Mouse (Mus musculus): ENCODE results near the gene Lsm5.

Gene Lsm5

DNA sequence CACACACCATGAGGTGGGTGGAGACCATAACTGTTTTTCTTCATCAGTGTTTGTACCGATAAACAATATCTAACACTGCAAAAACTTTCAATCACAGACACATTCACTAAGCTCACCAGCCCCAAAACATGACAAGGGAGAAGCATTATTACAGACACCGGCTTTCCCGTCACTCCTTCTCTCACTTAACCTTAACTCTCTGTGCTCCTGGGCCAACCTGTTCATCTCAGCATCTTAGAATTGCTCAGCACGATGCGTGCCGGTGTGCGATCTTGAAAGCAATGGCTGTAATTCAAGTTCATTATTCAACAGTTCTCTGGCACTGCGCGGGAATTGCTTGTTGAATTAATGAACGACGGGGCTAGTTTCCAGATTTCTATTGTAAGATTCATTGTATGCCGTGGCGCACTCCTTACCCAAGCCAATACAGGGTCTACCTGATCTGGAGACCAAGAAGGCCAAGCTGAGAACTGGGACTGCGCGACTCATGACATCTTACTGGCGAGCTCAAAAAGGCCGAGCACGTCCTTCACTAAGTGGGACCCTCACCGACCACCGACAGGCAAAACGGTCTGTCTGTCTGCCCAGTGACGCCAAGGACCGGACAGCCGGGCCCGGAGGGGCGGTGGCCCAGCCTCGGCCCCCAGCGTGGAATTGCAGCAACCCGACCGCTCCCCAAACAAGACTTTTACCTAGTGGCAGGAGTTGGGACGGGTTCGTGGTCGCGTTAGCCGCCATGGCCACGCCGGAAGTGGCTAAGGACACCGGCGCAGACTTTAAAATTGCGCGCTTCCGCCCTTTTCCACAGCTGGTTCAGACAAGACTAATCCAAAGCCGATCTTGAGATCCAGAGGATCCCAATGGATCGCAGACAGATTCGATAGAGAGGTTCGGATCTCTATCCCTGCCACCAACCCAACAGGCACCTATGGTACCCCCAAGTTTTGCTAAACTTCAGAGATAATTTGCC is at the start of gene Lsm5:
Lsm5 (minus strand) TSS at position 780 of the 970 bp plus-strand sequence.
- DNase-seq = peak; percentile 96

DNA sequence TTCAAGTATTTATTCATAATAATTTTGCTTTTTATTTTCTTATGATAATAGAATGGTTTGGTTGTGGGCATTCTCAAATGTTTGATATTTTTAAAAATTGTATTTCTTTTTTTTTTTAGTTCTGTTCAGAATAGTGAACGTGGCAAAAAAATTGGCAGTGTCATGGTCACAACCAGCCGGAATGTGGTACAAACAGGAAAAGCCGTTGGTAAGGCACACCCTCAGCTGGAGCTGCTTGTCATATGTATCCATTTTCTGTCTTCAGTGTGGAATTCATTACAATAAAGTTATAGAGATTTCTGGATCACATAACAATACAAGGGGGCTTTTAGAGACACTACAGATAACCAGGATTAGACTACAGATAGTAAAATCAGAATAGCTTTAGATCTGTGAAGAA is 49.2 kb upstream of the Lsm5 start:
- no peak for DNase-seq

DNA sequence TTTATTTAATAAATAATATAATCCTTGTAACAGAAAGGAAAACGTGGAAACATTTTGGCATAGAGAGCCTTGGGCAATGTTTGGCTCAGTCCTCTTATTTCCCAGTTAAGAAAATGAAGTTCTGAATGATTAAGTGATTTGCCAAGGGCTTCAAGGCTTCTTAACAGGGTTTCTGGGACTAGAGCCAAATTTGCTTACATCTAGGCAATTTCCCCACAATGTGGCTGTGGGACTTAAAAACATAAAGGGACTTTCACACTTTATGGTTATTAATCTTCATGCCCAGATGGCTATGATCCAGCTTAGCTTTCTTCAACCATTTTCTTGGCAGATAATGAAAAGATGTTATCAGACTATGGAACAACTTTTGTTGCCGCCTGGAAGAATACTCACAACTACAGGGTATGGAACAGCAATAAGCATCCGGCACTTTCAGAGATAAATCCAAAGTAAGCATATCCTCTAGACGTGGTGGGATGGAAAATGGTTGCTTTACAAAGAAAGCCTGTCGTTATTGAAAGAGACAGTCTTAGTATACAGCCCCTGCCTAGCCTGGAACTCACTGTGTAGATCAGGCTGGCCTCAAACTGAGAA is 41.5 kb upstream of the Lsm5 start:
- peak; percentile 38 for DNase-seq

DNA sequence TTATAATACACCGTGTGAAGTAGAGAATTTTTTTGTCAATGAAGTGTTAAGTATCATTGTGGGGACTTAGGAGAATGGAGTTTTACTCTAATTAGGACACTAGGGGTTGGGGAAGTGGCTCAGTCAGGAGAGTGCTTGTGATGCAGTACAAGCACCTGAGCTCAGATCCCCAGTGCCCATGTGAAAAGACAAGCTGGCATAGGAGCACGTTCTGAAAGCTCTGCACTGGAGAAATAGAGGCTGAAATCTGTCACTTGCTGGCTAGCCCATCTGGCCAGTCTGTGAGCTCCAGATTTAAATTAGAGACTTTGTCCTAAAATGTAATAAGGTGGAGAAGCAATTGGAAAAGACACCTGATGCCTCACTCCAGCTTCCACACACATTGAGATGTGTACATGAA is 28.0 kb upstream of the Lsm5 start:
- no peak for DNase-seq

- peak; percentile 43 for DNase-seq
Observed at GRCm38 (mm10) chr6:56720877-56721276, 16.4 kb upstream of the Lsm5 start.

DNA sequence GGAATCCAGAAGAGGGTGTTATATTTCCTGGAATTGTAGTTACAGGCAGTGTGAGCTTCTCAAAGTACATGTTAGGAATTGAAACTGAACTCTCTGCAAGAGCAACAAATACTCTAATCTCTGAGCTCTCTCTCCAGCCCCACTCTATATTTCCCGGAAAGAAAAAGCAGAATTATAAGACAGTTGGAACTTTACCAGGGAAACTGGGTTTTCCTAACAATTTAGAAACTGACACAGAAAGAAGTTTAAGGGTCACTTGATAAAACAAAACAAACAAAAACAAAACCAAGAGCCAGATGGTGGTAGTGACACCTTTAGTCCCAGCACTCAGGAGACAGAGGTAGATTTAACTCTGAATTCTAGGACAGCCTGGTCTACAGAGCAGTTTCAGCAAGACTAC is 14.6 kb upstream of the Lsm5 start:
- DNase-seq = no peak

- DNase-seq = peak; percentile 80
Observed at GRCm38 (mm10) chr6:56715270-56715666, 10.8 kb upstream of the Lsm5 start.

DNA sequence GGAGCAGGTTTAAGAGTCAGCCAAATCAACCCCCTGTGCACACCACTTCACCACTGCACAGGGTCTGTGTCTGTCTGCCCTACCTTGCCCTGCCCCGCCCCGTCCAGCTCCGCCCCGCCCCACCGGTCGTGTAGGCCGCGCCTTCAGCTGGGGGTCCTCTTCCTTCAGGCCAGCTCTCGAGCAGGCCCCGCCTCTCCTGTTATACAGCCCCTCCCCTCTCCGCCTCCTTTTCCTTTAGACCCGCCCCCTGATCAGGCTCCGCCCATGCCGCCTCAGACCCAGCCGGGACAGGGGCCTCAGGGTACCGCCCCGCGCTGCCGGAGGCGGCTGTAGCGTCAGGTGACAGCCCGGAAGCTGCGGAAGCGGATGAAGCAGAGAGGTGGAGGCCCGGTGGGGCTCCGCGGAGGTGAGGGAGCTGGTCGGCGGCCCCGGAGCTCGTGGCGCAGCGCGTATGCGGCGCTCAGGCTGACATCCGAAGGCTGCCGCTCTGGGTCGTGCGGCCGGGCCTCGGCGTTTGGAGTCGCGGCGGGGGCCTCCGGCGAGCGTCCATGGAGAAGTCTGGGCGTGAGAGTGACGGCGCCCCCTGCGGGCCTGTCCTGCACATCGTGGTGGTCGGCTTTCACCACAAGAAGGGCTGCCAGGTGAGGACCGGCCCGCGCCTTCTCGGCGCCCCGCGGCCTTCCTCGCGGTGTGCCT is 10.2 kb upstream of the Lsm5 start, which contains the start of gene Avl9:
Avl9 (plus strand) TSS at position 326 of the 696 bp plus-strand sequence.
- DNase-seq = peak; percentile 97

DNA sequence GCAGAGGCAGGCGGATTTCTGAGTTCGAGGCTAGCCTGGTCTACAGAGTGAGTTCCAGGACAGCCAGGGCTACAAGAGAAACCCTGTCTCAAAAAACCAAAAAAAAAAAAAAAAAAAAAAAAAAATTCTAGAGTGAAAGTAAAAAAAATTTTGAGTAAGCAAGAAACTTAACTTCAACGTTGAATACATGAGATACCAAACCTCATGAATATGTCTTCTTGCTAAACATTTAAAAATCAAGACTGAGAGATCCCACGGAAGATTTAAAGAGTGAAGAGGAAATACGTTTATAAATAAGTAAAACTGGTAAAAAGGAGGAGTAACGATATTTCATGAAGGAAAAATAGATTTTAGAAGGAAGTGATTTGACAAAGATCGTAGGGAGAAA is 9.7 kb upstream of the Lsm5 start:
- DNase-seq = no peak

DNA sequence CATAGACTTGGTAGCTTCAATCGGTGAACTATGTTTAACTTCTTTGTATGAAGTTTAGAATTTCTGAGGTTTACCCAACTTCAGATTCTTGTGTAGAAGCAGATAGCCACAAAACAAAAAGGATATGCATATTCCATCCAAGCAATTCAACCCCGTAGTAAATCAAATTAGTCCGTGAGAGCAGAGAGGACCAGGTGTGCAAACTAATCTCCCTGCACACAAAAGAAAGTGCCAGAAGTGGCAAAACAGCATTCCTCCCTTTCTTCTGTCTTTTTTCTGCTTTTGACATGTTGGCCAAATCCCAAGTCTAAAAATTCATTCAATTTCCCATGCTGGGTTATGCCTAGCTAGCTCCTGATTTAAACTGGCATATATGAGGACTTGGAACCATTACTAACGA is 12.1 kb downstream of the Lsm5 start:
- no peak for DNase-seq

DNA sequence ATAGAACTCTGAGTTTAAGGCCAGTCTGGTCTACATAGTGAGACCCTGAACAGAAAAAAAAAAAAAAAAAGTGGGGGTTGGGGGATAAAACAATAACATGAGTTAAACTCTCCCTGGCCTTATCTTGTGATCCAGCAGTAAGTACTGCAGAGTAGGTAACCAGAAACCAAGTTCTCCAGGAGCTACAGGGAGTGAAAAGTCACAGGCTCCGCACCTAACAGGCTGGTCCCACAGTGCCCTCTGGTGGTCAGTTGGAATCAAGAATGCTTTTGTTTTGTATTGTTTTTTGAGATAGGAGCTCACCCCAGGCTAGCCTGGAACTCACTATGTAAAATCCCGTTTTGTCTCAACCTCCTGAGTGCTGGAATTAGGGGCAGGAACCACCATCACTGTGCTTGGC is 13.3 kb downstream of the Lsm5 start:
- DNase-seq = peak; percentile 85

- no peak for DNase-seq
Observed at GRCm38 (mm10) chr6:56688238-56688637, 16.3 kb downstream of the Lsm5 start.

GRCm38 (mm10) chr6:56664410-56664809 is 40.1 kb downstream of the Lsm5 start:
- DNase-seq = no peak

GRCm38 (mm10) chr6:56655393-56655792 is 49.1 kb downstream of the Lsm5 start:
- no peak for DNase-seq

DNA sequence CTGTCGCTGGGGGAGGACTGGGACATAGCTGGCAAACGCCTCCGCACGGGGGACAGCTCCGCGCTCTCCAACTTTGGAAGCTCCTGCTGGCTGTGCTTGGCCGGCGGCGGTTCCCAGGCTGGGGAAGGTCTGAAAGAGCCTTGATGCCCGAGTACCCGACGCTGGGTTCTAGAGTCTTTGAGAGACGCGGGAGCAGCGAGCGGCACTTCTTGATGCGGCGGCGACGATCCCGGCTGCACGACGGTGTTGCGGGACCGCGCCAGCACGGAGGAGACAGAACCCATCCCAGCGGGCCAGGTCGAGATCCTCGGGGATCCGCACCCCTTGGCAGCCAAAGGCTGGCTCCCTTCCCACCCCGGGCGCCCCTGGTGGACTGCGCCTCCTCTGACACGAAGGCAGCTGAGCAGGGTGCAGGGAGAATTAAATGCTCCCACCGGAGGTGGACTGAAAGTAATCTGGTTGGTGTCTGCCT is 52.4 kb downstream of the Lsm5 start:
- peak; percentile 66 for DNase-seq
